30 mouse cellular contexts compared by ENCODE assay signal in the genomic region with DNA sequence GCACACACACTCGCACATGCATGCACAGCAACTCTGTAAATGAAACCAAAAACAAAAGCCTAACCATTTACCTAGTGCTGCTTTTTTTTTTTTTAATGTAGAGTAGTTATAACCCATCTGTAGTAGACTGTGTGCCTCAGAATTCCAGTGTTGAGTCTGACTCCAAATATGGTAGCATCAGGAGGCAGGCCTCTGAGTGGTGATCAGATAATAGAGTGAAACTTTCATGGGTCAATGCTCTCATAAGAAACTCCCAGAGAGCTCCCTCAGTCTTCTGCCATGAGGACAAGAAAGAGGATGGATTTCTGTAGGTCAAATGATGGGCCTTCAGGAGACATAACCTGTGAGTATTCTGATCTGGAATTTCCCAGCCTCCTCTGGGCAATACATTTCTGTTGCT. TPM values are rescaled to one million over a fixed set of nuclear protein-coding genes. Genes with fewer than 3 reads are reported as not detected.
DNase-seq lines count a peak whose midpoint lies in the region; ATAC-seq and TF ChIP-seq lines count a peak whose summit lies in the region.
"Had no signal": no experiment of that assay in that cellular context is flagged by ENCODE, and none has a peak within 500 bp of the region (broad histone marks: within the 10 kb centered on the region; RNA-seq: fewer than 3 reads in every experiment).

No protein-coding gene starts in this region.

- peak overlapping the region; percentile 14; the same call in 1 of the 2 replicates for H3K4me2 ChIP-seq in heart, postnatal 0 days (ENCODE audit: low read depth, low read length)
- H3K4me2 ChIP-seq: embryonic facial prominence, embryonic 13.5 days; heart, embryonic 13.5 days; hindbrain, embryonic 13.5 days; kidney, embryonic 15.5 days; limb, embryonic 13.5 days; liver, embryonic 15.5 days; lung, embryonic 15.5 days; midbrain, embryonic 15.5 days; stomach, embryonic 15.5 days had no signal

- H3K27me3 ChIP-seq in heart, postnatal 0 days (ENCODE audit: control insufficient read depth, insufficient read depth, low read length), result no peaks in the 10 kb centered on the region
- H3K27me3 ChIP-seq in spleen, adult 2 months (ENCODE audit: control insufficient read depth, insufficient read depth, low read length), result no peaks in the 10 kb centered on the region
- H3K27me3 ChIP-seq in small intestine, adult 2 months (ENCODE audit: control insufficient read depth, insufficient read depth, low read length), result no peaks in the 10 kb centered on the region
- H3K27me3 ChIP-seq: embryonic facial prominence, embryonic 13.5 days; heart, embryonic 13.5 days; hindbrain, embryonic 13.5 days; kidney, embryonic 15.5 days; limb, embryonic 13.5 days; liver, embryonic 15.5 days; lung, embryonic 15.5 days; midbrain, embryonic 15.5 days; stomach, embryonic 15.5 days had no signal

- no peak overlapping the region for H3K4me3 ChIP-seq in heart, postnatal 0 days (ENCODE audit: low read depth, low read length)
- H3K4me3 ChIP-seq in spleen, adult 2 months (ENCODE audit: extremely low read depth, insufficient read depth, insufficient read length), result no peak overlapping the region
- H3K4me3 ChIP-seq in small intestine, adult 2 months (ENCODE audit: low read depth, low read length), result no peak overlapping the region
- H3K4me3 ChIP-seq: embryonic facial prominence, embryonic 13.5 days; erythroblast, embryonic 14.5 days; gastrocnemius, adult 2 months; heart, embryonic 13.5 days; hindbrain, embryonic 13.5 days; kidney, embryonic 15.5 days; limb, embryonic 13.5 days; liver, embryonic 15.5 days; lung, embryonic 15.5 days; midbrain, embryonic 10.5 days; midbrain, embryonic 15.5 days; stomach, embryonic 15.5 days had no signal

- no peaks in the 10 kb centered on the region for H3K4me1 ChIP-seq in heart, postnatal 0 days (ENCODE audit: control insufficient read depth, insufficient read depth)
- peaks cover 52% of the 10 kb centered on the region for H3K4me1 ChIP-seq in spleen, adult 2 months (ENCODE audit: control insufficient read depth, insufficient read depth, insufficient read length)
- no peaks in the 10 kb centered on the region; the same call in 1 of the 2 replicates for H3K4me1 ChIP-seq in small intestine, adult 2 months (ENCODE audit: control insufficient read depth, insufficient read depth, insufficient read length, low read length)
- H3K4me1 ChIP-seq: hindbrain, embryonic 13.5 days; midbrain, embryonic 15.5 days; stomach, embryonic 15.5 days had no signal

- DNase-seq in heart, postnatal 0 days (ENCODE audit: low spot score), result no peak
- no peak for DNase-seq in heart, postnatal 4 days
- no peak for DNase-seq in spleen, adult 2 months (ENCODE audit: low read depth in 1 of 2, low spot score in 2 of 2)
- no peak for DNase-seq in spleen, postnatal 14 days (ENCODE audit: low spot score in 2 of 2)
- no peak for DNase-seq in kidney, adult 9 months
- DNase-seq: adrenal gland, postnatal 25 days; cerebellum, adult 11-12 months; cerebellum, adult 9-11 months; gastrocnemius, adult 2 months; gastrocnemius, postnatal 36 days; heart, adult 18-20 months; kidney, adult 11 months; kidney, postnatal 25 days; lung, postnatal 4 days; thymus, postnatal 25 days had no signal

- no peak for TF ChIP-seq POLR2A in spleen, adult 2 months (IDR thresholded peaks at IDR 0.05; ENCODE audit: low read depth, low read length)
- no peak for TF ChIP-seq POLR2A in small intestine, adult 2 months (IDR thresholded peaks at IDR 0.05; ENCODE audit: low read depth, low read length)

- ATAC-seq in heart, postnatal 0 days (ENCODE audit: insufficient read depth, low read depth), result no peak
- ATAC-seq in erythroblast, adult 5-6 weeks (replicated peaks; ENCODE audit: low FRiP score, poor library complexity, severe bottlenecking), result 0 out of 2 replicates have a peak, but pooled peaks have one; percentile 48
- ATAC-seq: forebrain, embryonic 16.5 days; inflammation-experienced regulatory T-cells, adult 6 months; midbrain, embryonic 15.5 days had no signal

- no peak for TF ChIP-seq CTCF in heart, postnatal 0 days (IDR thresholded peaks at IDR 0.05; ENCODE audit: low read depth)
- no peak for TF ChIP-seq CTCF in spleen, adult 2 months (IDR thresholded peaks at IDR 0.05; ENCODE audit: extremely low read depth, insufficient read depth, insufficient read length, insufficient replicate concordance)
- TF ChIP-seq CTCF in small intestine, adult 2 months (IDR thresholded peaks at IDR 0.05; ENCODE audit: extremely low read depth, insufficient read length, insufficient replicate concordance, low read depth, low read length), result no peak

- no peak for TF ChIP-seq EP300 in heart, postnatal 0 days (IDR thresholded peaks at IDR 0.05; ENCODE audit: low read depth)

- H3K9ac ChIP-seq in heart, postnatal 0 days (replicated peaks; ENCODE audit: low read depth, low read length), result no peak overlapping the region
- H3K9ac ChIP-seq: embryonic facial prominence, embryonic 13.5 days; heart, embryonic 13.5 days; hindbrain, embryonic 13.5 days; kidney, embryonic 15.5 days; limb, embryonic 13.5 days; liver, embryonic 15.5 days; lung, embryonic 15.5 days; midbrain, embryonic 15.5 days; stomach, embryonic 15.5 days had no signal

- WGBS in heart, postnatal 0 days, result 94% methylated on average over 1 of the region's 1 CpGs
- 82% methylated on average over 1 of the region's 1 CpGs for WGBS in spleen, adult 2 months
- WGBS in small intestine, adult 2 months, result 84% methylated on average over 1 of the region's 1 CpGs

- H3K27ac ChIP-seq in heart, postnatal 0 days (ENCODE audit: low read depth), result 0 out of 2 replicates have a peak overlapping the region, but pooled peaks have one; percentile 4
- peak overlapping the region; percentile 63 for H3K27ac ChIP-seq in spleen, adult 2 months (ENCODE audit: insufficient read depth, low read length)
- H3K27ac ChIP-seq in small intestine, adult 2 months (ENCODE audit: insufficient read depth, low read depth, low read length), result peak overlapping the region; percentile 7
- H3K27ac ChIP-seq: embryonic facial prominence, embryonic 13.5 days; gastrocnemius, adult 2 months; heart, embryonic 13.5 days; hindbrain, embryonic 13.5 days; kidney, embryonic 15.5 days; limb, embryonic 13.5 days; liver, embryonic 15.5 days; lung, embryonic 15.5 days; midbrain, embryonic 10.5 days; midbrain, embryonic 15.5 days; stomach, embryonic 15.5 days had no signal

- H3K36me3 ChIP-seq in heart, postnatal 0 days (replicated peaks; ENCODE audit: control insufficient read depth, insufficient read depth, low read length), result no peaks in the 10 kb centered on the region
- H3K36me3 ChIP-seq in spleen, adult 2 months (ENCODE audit: control insufficient read depth, insufficient read depth, low read length), result no peaks in the 10 kb centered on the region
- H3K36me3 ChIP-seq in small intestine, adult 2 months (ENCODE audit: control insufficient read depth, insufficient read depth, low read length), result no peaks in the 10 kb centered on the region
- H3K36me3 ChIP-seq: embryonic facial prominence, embryonic 13.5 days; heart, embryonic 13.5 days; hindbrain, embryonic 13.5 days; kidney, embryonic 15.5 days; limb, embryonic 13.5 days; liver, embryonic 15.5 days; lung, embryonic 15.5 days; midbrain, embryonic 10.5 days; midbrain, embryonic 15.5 days; stomach, embryonic 15.5 days had no signal

- H3K9me3 ChIP-seq in heart, postnatal 0 days (replicated peaks; ENCODE audit: control insufficient read depth, low read length), result no peaks in the 10 kb centered on the region
- H3K9me3 ChIP-seq: embryonic facial prominence, embryonic 13.5 days; heart, embryonic 13.5 days; hindbrain, embryonic 13.5 days; kidney, embryonic 15.5 days; limb, embryonic 13.5 days; liver, embryonic 15.5 days; lung, embryonic 15.5 days; midbrain, embryonic 10.5 days; midbrain, embryonic 15.5 days; stomach, embryonic 15.5 days had no signal

RNA-seq across cellular contexts. Expression of a gene that starts 16.2 kb away (rescaled TPM):
- 37.1 and 46.8 TPM in 2 replicates for total RNA-seq in heart, postnatal 0 days (2014; rRNA removed; ENCODE audit: low replicate concordance)
- polyA plus RNA-seq in heart, postnatal 0 days (2015; fragmentation: Nextera tagmentation; extraction: Ambion mirVana), result 7.0 and 8.7 TPM in 2 replicates
- total RNA-seq in heart, postnatal 4 days (2021), result 10 to 100 TPM; 31.3 to 34.4 TPM
- polyA plus RNA-seq in spleen, adult 2 months (2012; rRNA removed), result 29.9 and 34.8 TPM in 2 replicates
- 40.5 and 44.1 TPM in 2 replicates for total RNA-seq in erythroblast, adult 5-6 weeks (2015; ENCODE audit: low replicate concordance)
- 240 and 313 TPM in 2 replicates for total RNA-seq in erythroblast, adult 5-6 weeks (2017; ENCODE audit: low replicate concordance)
- polyA plus RNA-seq in small intestine, adult 2 months (2012; rRNA removed), result 4.8 and 6.6 TPM in 2 replicates

RNA-seq across cellular contexts. Expression of a gene that starts 52.9 kb away (rescaled TPM):
- total RNA-seq in heart, postnatal 0 days (2014; rRNA removed; ENCODE audit: low replicate concordance), result 9.9 and 19.4 TPM in 2 replicates
- polyA plus RNA-seq in heart, postnatal 0 days (2015; fragmentation: Nextera tagmentation; extraction: Ambion mirVana), result 17.6 and 19.9 TPM in 2 replicates
- total RNA-seq in heart, postnatal 4 days (2021), result 10 to 100 TPM in 1 of 2 experiments, 1 to 10 TPM in 1; 9.6 to 10.6 TPM
- 17.8 and 20.4 TPM in 2 replicates for polyA plus RNA-seq in spleen, adult 2 months (2012; rRNA removed)
- total RNA-seq in erythroblast, adult 5-6 weeks (2015; ENCODE audit: low replicate concordance), result 3.5 and 7.5 TPM in 2 replicates
- total RNA-seq in erythroblast, adult 5-6 weeks (2017; ENCODE audit: low replicate concordance), result 2.8 and 6.9 TPM in 2 replicates
- polyA plus RNA-seq in small intestine, adult 2 months (2012; rRNA removed), result 9.7 and 21.0 TPM in 2 replicates

Comparison
In these comparisons a context has a peak if more than half of its experiments do, and no peak if none do; other contexts are left out.
1. H3K27ac ChIP-seq: peak in every context shown above with its lines; median percentile 63 in spleen, adult 2 months; 7 in small intestine, adult 2 months; 4 in heart, postnatal 0 days.